Mouse (Mus musculus) heart, embryonic 14.5 days (tissue): ENCODE measurements at regions not wholly inside any gene's neighbourhood (a gene's known extent, or its start where the extent isn't known, plus 50 kb on each side); places are given as distances from the start of the nearest gene placed in this dataset.
"Not testable (repeated sequence)": the region's sequence is repeated elsewhere in the genome, so short reads cannot be mapped to it uniquely, and the experiment has no call there.

Experiments used
- ATAC-seq: fragments of 200-750 bp; cut with Nextera tagmentation; 2 replicates; pipeline ENCODE4 v1.8.0; 2017; ENCODE audit warnings: low read depth, moderate TSS enrichment; ENCODE audit not compliant: insufficient number of reproducible peaks, insufficient read depth, low FRiP score
- H3K27ac ChIP-seq, 2 experiments: fragments of 200-500 bp in 1 of 2; fragments of 300-500 bp in 1 of 2; sonication (generic) in 1 of 2; replicated peaks in 1 of 2; 2 replicates each; pipeline ENCODE4 v1.5.1; 2012 to 2014; ENCODE audit warnings: low read depth in 2 of 2, low read length in 2 of 2, control low read depth in 1 of 2, mild to moderate bottlenecking in 1 of 2, mixed read lengths in 1 of 2; ENCODE audit not compliant: control insufficient read depth in 1 of 2, insufficient read depth in 1 of 2
- H3K27me3 ChIP-seq: fragments of 300-500 bp; sonication (generic); 2 replicates; pipeline ENCODE4 v1.6.1; 2014; ENCODE audit warnings: mild to moderate bottlenecking, low read length, control low read depth; ENCODE audit not compliant: control insufficient read depth, insufficient read depth
- H3K36me3 ChIP-seq: fragments of 300-500 bp; sonication (generic); 2 replicates; pipeline ENCODE4 v1.6.1; 2014; ENCODE audit warnings: mild to moderate bottlenecking, control low read depth, low read length, mixed read lengths; ENCODE audit not compliant: control insufficient read depth, insufficient read depth
- H3K4me1 ChIP-seq, 2 experiments: fragments of 200-500 bp in 1 of 2; fragments of 300-500 bp in 1 of 2; sonication (generic) in 1 of 2; 2 replicates each; pipeline ENCODE4 v1.6.1; 2012 to 2014; ENCODE audit warnings: low read length in 2 of 2, control low read depth in 1 of 2, mixed read lengths in 1 of 2; ENCODE audit not compliant: control insufficient read depth in 2 of 2, insufficient read depth in 2 of 2
- H3K4me2 ChIP-seq: fragments of 300-500 bp; sonication (generic); 2 replicates; pipeline ENCODE4 v1.6.1; 2014; ENCODE audit warnings: mild to moderate bottlenecking, low read length
- H3K4me3 ChIP-seq, 2 experiments: fragments of 200-500 bp in 1 of 2; fragments of 300-500 bp in 1 of 2; sonication (generic) in 1 of 2; 2 replicates each; pipeline ENCODE4 v1.5.1; 2012 to 2014; ENCODE audit warnings: low read length in 2 of 2, mild to moderate bottlenecking in 2 of 2, control low read depth in 1 of 2, low read depth in 1 of 2, moderate library complexity in 1 of 2; ENCODE audit not compliant: control insufficient read depth in 1 of 2, insufficient read depth in 1 of 2
- H3K9ac ChIP-seq: fragments of 300-500 bp; sonication (generic); 2 replicates; pipeline ENCODE4 v1.6.1; 2014; ENCODE audit warnings: mild to moderate bottlenecking, low read length
- H3K9me3 ChIP-seq: fragments of 300-500 bp; sonication (generic); 2 replicates; pipeline ENCODE4 v1.6.1; 2016; ENCODE audit warnings: low read length, control low read depth; ENCODE audit not compliant: control insufficient read depth
- WGBS: fragments of 180-500 bp; shearing (Covaris S2); extraction: QIAGEN DNeasy Blood & Tissue Kit; methylation state at CpG from one replicate; pipeline ENCODE4 v1.1.7; 2014; 5-methylcytosine and 5-hydroxymethylcytosine counted together

- no peak for ATAC-seq
- H3K27ac ChIP-seq: no peak overlapping the region
- H3K36me3 ChIP-seq: no peaks in the 10 kb centered on the region
- H3K4me2 ChIP-seq: no peak overlapping the region
- 82% methylated on average over 2 of the region's 2 CpGs for WGBS
- H3K9me3 ChIP-seq: no peaks in the 10 kb centered on the region
- H3K4me1 ChIP-seq: no peaks in the 10 kb centered on the region
- no peak overlapping the region for H3K9ac ChIP-seq
- no peaks in the 10 kb centered on the region for H3K27me3 ChIP-seq
- no peak overlapping the region for H3K4me3 ChIP-seq
Measured at GRCm38 (mm10) chr19:27110437-27110836, 105.8 kb upstream of the Vldlr start.

- Histone ChIP-seq H3K4me1 (no peaks in the 10 kb centered on the region), H3K9me3 (no peaks in the 10 kb centered on the region), H3K27me3 (no peaks in the 10 kb centered on the region), H3K4me3 (no peak overlapping the region), H3K36me3 (no peaks in the 10 kb centered on the region), H3K4me2 (no peak overlapping the region), H3K27ac (no peak overlapping the region), H3K9ac (no peak overlapping the region)
- 66% methylated on average over 5 of the region's 5 CpGs for WGBS
- no peak for ATAC-seq
Measured at GRCm38 (mm10) chr19:27120876-27121275, 95.4 kb upstream of the Vldlr start.

GRCm38 (mm10) chr19:27122348-27122747 lies 93.9 kb upstream of the Vldlr start:
- H3K4me2 ChIP-seq: no peak overlapping the region
- 86% methylated on average over 5 of the region's 5 CpGs for WGBS

DNA sequence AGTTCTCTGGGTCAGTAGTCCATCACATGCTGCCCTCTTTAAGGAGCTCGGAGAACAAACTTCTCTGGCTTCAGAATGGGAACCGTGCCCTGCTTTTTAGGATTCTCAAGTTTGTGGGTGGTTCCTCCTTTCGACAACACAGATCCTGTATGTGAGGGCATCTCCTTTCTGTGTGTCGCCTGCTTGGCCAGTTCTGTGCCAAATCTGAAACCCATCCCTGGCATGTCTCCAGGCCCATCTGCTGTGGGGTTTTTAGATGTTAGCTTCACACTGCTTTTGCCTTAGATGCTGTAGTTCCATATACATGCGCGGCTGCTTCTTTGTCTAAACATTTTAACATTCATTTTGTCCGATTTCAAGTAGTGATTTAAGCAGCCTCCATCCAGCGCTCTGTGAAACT lies 93.0 kb upstream of the Vldlr start:
- 86% methylated on average over 8 of the region's 8 CpGs for WGBS
- no peak overlapping the region for H3K4me2 ChIP-seq
- no peaks in the 10 kb centered on the region for H3K36me3 ChIP-seq
- no peak overlapping the region for H3K4me3 ChIP-seq
- H3K4me1 ChIP-seq: no peaks in the 10 kb centered on the region
- ATAC-seq: no peak
- no peaks in the 10 kb centered on the region for H3K27me3 ChIP-seq
- H3K9me3 ChIP-seq: no peaks in the 10 kb centered on the region
- no peak overlapping the region for H3K9ac ChIP-seq
- H3K27ac ChIP-seq: no peak overlapping the region

More at GRCm38 (mm10) chr19:27122348-27122747, 93.9 kb upstream of the Vldlr start:
- Histone ChIP-seq H3K36me3 (no peaks in the 10 kb centered on the region), H3K9me3 (no peaks in the 10 kb centered on the region), H3K27ac (no peak overlapping the region), H3K27me3 (no peaks in the 10 kb centered on the region), H3K4me3 (no peak overlapping the region), H3K4me1 (no peaks in the 10 kb centered on the region), H3K9ac (no peak overlapping the region)
- no peak for ATAC-seq

- H3K27ac ChIP-seq: no peak overlapping the region
- H3K4me2 ChIP-seq: no peak overlapping the region
Measured at GRCm38 (mm10) chr19:27123806-27124469, 92.3 kb upstream of the Vldlr start.

GRCm38 (mm10) chr19:27128501-27128900 lies 87.8 kb upstream of the Vldlr start:
- not testable (repeated sequence) for H3K36me3 ChIP-seq, ATAC-seq, H3K9me3 ChIP-seq, H3K27ac ChIP-seq, H3K4me1 ChIP-seq, H3K27me3 ChIP-seq, H3K4me2 ChIP-seq, H3K9ac ChIP-seq, H3K4me3 ChIP-seq
- 85% methylated on average over 4 of the region's 4 CpGs for WGBS

More at GRCm38 (mm10) chr19:27123806-27124469, 92.3 kb upstream of the Vldlr start:
- no peaks in the 10 kb centered on the region for H3K4me1 ChIP-seq
- no peaks in the 10 kb centered on the region for H3K9me3 ChIP-seq
- no peak overlapping the region for H3K4me3 ChIP-seq
- no peak for ATAC-seq
- no peaks in the 10 kb centered on the region for H3K36me3 ChIP-seq
- no peak overlapping the region for H3K9ac ChIP-seq
- 51% methylated on average over 11 of the region's 11 CpGs for WGBS
- no peaks in the 10 kb centered on the region for H3K27me3 ChIP-seq

- Histone ChIP-seq H3K27ac (no peak overlapping the region), H3K4me1 (no peaks in the 10 kb centered on the region), H3K9ac (no peak overlapping the region), H3K4me2 (no peak overlapping the region), H3K9me3 (no peaks in the 10 kb centered on the region), H3K4me3 (no peak overlapping the region), H3K36me3 (no peaks in the 10 kb centered on the region), H3K27me3 (no peaks in the 10 kb centered on the region)
- ATAC-seq: no peak
- 80% methylated on average over 5 of the region's 5 CpGs for WGBS
Measured at GRCm38 (mm10) chr19:27134360-27134759, 81.9 kb upstream of the Vldlr start.

- no peak overlapping the region for H3K4me3 ChIP-seq
- ATAC-seq: no peak
- 31% methylated on average over 3 of the region's 3 CpGs for WGBS
- no peak overlapping the region for H3K4me2 ChIP-seq
- 0 out of 2 replicates have a peak, but pooled peaks cover 4% of the 10 kb centered on the region for H3K9me3 ChIP-seq
- H3K27ac ChIP-seq: no peak overlapping the region
- no peaks in the 10 kb centered on the region for H3K4me1 ChIP-seq
- no peak overlapping the region for H3K9ac ChIP-seq
- H3K36me3 ChIP-seq: no peaks in the 10 kb centered on the region
- no peaks in the 10 kb centered on the region for H3K27me3 ChIP-seq
Measured at GRCm38 (mm10) chr19:27140892-27141291, 75.4 kb upstream of the Vldlr start.
